Mouse (Mus musculus): ENCODE results near the gene Rgl1.

- TF ChIP-seq POLR2A (IDR thresholded peaks at IDR 0.05; ENCODE audit: extremely low read depth, insufficient read depth, low read length) (no peak), CTCF (IDR thresholded peaks at IDR 0.05; ENCODE audit: extremely low read depth, insufficient read depth, low read length) (no peak)
Observed at GRCm38 (mm10) chr1:152659961-152660360, 106.2 kb downstream of the Rgl1 start.
